Mouse (Mus musculus) testis, postnatal 14 days (tissue): ENCODE data around the gene Rnf217.

Source experiments
- DNase-seq: peaks from one replicate; pipeline ENCODE4 v3.0.0; 2021; ENCODE audit warnings: low spot score

The Rnf217 gene

DNA sequence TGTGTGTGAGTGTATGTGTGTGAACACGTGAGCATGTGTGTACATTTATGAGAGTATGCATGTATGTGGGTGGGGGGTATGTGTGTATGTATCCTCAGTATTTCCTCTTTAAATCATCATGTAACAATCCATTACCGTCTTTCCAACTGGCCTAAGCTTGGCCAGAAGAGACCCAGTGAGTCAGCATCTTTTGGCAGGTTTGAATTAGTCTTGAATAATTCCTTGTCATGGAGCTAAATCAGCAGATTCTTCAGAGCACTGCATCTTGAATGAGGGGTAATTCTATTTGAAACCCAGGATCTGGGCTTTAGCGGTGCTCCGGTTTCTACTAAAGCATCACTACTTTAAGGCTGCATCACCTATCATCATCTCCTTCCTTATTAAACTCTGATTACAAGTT, 55.7 kb downstream of the Rnf217 start:
- DNase-seq, result no peak

DNA sequence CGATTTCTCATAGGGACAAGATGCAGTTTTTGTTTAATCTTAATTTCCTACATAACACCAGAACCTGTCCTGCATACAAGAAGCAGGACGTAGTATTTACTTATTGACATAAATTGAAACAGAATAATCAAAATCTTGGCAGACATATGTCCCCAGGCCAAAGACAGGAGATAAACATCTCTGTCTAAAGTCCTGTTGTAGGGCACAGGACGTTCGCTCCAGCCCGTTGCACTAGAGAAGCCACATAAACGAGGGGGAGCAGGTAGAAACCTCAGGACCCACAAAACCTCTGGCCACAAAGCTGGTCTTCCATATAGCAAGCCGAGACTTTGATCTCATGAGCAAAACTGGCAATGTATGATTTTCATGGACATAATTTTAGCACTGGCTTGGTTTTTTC, 57.1 kb downstream of the Rnf217 start:
- no peak for DNase-seq

DNA sequence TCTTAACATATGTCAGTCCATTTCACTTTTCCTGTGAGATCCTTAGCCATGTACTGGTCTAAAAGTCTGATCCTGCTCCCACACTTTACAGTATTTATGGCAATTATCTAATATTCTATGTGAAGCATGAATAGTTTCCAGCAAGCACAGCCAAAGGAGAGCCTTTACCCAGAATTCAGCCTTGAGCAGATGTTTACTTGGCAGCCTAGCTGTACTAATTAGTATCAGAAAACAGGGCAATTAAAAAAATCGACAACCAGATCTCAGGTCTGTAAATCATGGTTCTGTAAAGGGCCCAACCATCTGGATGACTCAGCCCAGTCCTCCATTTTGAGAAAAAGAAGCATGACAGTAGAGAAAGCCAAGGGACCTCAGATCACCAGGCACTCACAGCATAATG, 57.6 kb downstream of the Rnf217 start:
- no peak for DNase-seq

DNA sequence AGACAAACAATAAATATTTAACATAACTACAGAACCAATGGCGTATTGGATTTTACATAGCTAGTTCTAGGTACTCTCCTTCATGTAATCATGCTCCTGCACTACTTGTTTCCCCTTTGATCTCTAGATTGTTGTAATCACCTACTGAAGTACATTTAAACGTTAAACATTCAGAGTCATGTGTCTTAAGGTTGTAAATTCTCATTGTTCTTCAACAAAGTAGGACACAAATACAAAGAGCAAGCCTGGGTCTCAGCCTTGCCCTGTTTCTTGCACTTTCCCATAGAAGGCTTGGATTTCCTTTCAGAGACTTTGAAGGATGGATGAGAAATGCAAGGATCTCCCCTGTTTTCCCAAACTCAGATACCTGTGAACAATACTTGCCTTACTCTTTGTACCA, 61.8 kb downstream of the Rnf217 start:
- DNase-seq, result no peak

DNA sequence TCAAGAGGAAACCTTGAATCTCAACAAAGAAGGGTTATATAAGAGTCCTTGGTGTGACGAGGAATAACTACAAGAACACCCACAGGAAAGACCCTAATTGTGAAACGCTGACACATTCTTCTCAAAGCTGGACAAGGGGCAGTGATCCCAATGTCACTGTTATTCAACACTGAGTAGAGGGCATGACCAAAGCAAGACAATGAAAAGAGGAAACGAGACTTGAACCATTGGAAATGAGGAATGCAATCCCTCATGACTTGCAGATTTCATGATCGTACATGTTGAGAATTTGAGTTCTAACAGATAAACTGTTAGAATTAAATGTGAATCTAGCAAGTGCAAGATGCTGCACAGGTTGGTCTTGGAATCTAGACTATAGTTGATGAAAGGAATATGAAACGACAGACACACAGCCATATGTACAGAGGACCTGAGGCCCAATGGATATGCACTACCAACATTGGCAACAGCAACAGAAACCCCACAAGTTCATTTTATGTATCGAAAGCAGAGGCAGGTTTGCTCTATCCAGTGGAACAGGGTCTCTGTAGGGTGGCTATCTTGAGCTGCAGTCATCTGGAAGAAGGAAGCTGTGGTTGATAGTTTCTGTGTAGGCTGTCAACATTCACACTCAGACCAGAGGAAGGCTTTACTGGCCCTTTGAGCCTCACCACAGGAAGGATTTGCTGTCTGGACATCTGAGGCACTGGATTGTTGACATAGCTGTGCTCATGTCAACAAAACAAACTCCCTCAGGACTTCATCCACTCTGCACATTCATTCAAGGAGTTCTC, 64.6 kb downstream of the Rnf217 start:
- DNase-seq, result no peak

DNA sequence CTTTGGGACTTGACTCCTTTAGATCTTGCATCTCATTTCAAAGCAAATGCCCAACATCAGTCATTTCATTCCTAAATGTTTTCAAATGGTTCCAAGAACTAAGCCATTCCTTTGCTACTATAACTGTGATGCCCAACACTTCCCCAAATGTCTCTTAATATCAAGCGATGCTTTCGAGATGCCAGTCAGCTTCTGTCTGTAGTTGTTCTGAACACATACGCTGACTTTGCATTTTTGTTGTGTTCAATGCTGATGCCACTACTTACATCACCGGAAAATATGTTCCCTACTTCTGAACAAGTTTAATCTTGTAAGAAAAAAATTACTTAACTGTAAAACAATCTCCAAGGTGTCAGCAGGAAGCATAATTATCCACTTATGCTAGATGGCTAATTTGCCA, 68.5 kb downstream of the Rnf217 start:
- DNase-seq, result no peak

DNA sequence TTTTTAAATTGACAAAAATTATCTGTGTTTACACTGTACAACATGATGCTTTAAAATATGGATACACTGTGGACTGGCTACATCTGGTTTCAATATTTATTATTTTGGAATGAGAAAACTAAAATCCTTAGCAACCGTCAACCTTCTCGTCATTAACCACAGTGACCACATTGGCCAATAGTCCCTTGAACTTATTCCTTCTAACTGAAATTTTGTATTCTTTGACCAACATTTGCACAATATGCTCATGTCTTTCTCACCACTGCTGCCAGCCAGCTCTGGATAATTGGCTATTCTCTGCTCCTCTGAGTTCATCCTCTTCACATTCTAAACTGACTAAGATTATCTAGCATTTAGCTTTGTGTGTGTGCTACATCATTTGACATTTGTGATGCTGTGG, 69.6 kb downstream of the Rnf217 start:
- DNase-seq, result no peak

DNA sequence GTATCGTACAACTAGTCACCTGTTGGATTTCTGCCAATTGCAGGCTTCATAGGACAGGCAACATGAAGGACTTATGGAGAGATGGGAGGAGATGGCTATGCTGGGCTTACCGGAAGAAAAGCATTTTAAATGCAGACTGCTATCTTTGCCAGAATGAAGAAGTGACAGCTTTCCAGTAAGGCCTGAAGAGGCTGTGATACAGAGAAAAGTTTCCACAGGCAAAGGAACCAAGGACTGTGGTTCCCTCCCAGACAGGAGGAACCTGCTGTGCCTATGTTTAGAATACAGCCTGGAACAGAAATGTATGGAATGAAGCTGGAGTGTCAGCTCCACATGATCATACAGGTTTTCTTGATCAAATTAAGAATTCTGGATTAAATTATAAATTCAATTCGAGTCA, 70.3 kb downstream of the Rnf217 start:
- DNase-seq, result no peak

DNA sequence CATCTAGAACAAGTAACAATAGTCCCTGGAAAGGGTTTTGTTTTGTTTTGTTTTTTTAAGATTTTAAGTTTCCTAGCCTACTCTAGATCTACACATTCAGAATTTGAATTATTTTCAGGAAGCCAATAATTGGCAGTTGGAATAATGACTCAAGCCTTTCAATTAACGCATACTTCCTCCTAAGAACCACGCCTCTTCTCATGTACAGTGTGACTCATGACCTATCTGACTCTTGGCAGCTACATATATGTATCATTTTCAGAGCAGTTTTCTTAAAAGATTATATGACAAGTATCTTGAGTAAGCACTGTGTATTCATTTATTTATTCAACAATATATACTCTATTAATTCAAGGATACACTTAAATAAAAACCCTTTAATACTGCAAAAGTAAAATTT, 70.7 kb downstream of the Rnf217 start:
- DNase-seq, result no peak

DNA sequence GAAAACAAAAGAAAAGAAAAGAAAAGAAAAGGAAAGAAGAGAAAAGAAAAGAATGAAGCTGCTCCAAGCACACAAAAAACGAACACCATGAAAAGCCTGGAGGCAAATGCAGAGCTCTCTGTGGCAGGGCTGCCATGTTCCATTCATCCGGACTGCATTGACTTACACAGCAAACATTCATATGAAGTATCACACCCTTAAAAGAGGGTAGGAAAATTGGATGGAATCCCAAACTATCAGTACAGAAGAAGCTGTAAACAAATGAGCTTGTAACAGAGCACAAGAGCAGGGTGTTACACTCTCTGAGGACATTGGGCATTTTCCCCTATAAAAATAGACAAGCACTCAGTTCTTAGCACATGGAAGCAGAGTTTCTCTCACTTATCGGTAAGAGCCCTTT, 71.8 kb downstream of the Rnf217 start:
- no peak for DNase-seq

DNA sequence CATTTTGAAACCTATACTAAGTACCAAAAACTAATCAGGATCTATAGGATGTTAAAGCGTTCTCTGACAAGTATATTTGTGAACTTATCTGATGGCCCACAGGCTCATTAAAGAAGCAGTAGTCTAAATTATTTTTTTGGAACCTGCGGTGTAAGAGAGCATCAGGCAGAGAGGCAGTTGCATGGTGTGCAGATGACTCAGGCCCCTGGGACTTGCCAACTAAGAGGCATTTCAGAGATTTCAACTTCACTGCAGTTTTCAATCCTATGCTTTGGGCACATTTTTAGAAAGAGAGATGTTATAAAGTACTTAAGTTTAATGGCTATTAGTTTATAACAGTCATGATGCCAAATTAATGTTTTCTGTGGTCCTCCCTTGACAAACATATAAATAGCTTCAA, 73.9 kb downstream of the Rnf217 start:
- DNase-seq, result no peak

DNA sequence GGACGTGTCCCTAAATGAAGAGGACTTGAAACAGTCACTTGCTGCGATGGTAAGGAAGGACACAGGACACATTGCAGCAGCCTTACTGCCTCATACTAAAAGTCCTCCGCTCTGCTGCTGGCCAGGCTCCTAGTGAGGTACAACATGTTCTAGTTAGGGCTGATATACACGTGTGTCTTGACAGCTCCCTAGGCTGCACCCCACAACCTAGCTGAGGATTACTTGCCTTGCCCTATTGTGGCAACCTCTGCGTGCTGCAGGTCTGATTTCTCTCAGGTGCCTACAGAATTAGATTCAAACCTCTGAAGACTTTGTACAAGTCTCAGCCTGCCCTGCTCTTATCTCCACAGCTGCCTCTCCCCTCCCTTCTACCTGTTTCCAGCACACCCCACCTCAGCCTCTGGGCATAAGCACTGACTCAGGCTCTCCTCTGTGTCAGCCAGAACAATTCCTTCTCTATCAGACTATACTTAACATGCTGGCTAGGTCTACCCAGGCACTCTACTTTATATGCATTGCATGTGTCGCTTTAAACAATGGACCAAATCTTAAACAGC, 75.6 kb downstream of the Rnf217 start:
- DNase-seq, result no peak

DNA sequence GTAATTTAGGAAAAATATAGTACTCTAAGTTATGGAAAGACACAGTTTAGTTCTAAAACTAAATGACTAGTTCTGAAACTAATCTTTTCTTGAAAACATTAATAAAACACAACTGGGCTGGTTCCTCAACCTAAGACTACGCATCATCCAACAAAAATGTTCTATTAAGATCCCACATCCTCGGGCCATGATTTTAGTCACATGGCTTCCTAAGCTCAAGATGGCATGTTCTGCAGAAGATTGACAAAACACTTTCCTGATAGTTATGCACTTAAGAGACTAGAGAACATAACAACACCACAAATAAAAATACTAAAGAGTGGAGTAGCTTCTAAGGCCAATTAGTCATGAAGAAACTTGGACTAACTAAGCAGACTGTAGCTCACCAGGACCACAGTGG, 76.2 kb downstream of the Rnf217 start:
- DNase-seq, result no peak

DNA sequence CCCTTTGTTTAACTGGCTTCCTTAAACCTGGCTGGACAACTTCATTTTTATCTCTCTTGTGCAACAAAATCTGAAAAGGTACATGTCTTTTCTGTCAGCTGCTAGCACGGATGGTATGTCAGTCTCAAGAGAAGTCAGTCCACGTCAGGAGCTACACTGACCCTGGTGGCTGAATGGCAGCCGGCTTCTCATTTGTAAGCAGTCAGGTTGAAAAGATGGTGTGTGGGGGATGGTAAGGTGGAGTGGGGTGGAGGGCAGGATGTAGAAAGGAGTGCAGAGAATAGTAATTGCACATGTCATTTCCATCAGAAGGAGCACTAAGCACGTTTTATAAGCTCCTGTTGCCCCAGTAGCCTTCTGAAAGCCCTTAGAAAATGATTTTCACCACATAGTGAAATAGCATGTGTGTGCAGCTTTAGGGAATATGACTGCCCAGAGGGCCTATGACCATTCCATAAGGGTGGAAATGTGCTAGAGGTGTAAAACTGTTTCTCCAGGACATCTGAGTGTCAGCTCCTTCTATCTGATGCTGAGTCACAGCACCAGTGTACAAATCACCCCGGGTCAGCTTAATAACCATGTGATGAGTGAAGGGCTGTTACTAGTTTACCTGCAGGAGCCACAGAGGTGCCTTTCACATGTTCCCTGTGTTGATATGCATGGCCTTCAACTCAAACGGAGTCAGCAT, 80.5 kb downstream of the Rnf217 start:
- DNase-seq, result no peak

DNA sequence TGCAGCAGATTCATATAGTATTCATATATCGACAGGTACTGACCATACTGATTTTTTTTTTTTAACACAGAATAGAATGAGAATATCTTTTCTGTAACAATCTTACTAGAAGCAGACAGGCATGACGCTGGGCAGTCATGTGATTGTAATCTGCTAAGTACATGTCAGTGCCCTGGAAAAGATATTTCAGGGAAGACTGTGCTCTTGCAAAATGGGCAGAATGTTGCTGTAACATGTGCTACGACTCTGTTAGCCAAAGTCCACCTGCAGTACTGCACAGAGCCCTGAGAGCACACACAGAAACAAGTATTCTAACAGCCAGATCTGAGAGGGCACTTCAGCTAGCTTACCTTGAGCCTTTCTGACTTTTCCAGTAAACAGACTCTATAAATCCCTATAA, 83.3 kb downstream of the Rnf217 start:
- no peak for DNase-seq

DNA sequence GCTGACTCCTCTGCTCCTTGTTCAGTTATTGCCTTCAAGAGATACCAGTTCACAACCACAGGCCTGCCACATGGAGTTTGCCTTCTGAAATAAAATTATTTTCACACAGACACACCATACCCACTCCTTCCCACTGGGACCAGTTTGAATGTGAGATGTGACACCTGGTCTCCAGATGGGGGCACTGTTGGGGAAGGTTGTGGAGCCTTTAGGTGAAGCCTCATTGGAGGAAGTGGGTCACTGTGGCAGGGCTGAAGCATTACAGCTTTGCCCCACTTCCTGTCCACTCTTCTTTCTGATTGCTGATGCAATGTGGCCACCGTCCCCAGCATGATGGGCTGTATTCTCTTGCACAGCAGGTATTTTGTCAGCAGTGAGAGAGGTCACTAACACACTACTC, 89.6 kb downstream of the Rnf217 start:
- no peak for DNase-seq

DNA sequence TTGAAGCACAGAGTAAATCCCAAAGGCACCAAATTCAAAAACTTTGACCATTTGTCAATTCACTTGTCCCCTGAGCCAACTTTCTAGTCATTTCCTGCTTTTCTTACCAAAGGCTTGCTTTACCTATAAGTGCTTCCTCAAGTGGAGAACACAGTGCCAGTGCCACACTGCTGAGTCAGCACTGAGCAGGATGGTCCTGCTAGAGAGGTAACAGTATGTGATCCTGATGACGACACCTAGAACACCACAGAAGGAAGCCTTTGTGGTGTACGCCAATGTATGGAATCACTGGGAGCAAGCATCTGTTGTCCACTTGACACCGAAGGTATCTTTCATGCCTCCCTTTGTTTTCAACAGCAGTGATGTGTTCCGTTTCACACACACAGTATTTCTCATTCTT, 90.8 kb downstream of the Rnf217 start:
- no peak for DNase-seq

DNA sequence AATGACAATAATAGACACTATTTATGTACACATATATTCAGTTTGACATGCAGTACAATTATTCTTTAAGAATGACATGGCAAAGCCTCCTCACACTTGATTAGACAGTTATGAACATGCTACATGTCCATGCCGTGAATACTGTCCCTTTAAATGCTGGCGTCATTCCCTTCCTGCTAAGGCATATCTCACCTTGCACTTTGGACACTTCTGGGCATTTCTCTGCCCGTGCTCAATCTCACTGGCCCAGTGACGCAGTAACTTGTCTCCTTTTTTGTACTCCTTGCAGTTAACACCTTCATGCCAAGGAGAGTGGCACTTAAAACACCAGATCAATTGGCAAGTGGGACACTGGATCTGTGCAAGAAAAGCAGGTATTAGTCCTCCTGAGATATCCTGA, 91.8 kb downstream of the Rnf217 start:
- DNase-seq, result no peak

DNA sequence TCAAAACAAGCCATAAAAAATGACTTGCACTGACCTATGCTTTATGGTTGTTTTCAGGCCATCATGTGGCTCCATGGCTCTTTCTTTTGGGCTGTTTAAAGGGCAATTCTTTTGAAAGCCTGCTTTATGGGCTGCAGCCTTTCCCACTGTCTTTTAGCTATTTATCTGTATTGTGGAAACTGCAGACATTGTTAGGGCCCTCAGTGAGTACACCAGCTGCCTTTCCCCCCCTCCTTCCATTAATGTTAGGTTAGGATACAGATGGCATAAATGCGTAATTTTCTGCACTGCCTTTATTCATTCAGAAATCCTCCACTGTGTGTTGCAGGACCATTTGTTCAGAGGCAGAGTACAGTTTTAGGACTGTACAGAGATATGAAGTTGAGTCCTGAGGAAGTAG, 93.1 kb downstream of the Rnf217 start:
- DNase-seq, result no peak

DNA sequence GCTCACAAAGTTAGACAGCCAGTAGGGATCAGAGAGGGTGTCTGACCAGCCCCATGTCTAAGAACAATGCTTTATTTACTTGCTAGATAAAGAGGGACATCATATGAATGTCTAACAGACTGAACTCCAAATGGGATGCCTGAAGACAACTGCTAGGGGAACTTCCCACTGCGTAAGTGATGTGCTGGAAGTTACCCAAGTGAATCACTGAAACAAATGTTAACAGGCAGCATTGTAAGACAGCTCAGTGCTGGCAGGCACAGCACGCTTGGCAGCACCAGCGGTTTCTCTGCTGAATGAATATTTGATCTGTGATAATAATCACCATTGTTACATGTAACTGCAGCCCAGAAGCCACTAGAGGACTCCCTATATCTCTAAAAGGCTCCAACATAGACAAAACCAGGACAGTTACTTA, 104.8 kb downstream of the Rnf217 start:
- peak; percentile 19 for DNase-seq

DNA sequence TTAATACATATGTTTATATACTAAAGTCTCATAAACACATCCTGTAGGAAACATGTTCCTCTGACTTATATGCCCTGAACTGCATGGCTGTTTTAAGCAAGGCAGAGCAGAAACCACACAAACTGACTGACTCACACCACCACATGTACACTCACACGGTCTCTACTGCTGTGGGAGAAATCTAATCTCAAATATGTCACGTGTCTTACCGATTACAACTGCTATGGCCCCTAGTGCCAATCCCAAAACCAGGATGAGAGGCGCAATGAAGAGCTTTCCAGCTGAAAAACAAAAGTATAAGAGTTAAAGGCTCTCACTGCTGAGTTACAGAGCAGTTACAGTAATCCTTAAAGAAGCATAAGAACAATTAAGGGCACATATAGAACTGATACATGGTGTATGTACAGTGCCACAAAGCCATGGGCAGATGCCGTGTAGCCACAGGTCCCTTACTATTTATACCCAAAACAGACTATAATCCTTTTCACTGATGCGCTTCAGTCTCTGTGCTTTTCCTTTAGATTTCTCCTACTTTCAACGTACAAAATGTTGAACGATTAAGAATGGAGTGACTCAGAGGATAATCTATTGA, 105.3 kb downstream of the Rnf217 start:
- DNase-seq, result no peak

DNA sequence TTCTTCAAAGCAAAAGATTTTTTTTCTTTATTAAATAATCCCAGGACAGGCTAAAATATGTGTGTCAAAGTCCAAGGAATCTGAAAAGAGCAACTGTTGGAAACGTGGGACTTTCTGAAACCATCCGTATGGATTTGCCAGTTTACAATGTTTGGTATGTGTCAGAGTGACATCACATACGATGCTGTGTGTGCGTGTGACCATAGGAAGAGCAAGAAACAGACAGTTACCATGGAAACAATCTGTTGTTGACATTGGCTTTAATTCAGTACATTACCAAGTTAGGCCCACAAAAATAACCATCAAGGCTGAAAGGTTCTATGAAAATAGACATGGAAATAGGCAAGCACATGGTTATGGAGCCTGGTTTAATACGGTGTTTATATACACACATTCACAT, 107.3 kb downstream of the Rnf217 start:
- DNase-seq, result no peak

DNA sequence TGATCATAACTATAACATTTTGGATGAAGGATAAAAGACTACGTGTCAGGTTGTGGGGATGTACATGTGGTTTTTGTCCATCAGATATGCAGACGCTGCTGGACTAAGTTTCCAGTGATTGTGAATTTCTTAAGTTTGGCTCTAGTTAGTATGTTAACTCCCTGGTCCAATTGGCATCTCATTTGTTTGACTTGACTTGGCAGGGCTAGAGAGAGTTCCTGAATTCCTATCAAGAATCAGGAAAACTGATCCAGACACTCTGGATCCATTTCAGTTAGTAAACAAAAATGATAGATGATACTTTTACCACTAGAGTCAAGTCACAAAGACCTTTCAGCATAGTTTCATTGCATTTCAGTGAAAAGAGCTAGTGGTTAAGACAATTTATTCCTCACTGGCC, 112.1 kb downstream of the Rnf217 start:
- DNase-seq, result no peak
